Mouse (Mus musculus) midbrain, embryonic 14.5 days (tissue): ENCODE results near the gene Ldb1. TPM values are rescaled to one million over a fixed set of nuclear protein-coding genes. Genes with fewer than 3 reads are reported as not detected.

Experiments used
- ATAC-seq: fragments of 200-750 bp; cut with Nextera tagmentation; 2 replicates; pipeline ENCODE4 v1.8.0; 2017; ENCODE audit warnings: moderate number of reproducible peaks, moderate library complexity; ENCODE audit not compliant: low FRiP score, low TSS enrichment
- DNase-seq: peaks from one replicate; pipeline ENCODE4 v3.0.0-alpha.2; 2015
- H3K27ac ChIP-seq: fragments of 300-500 bp; sonication (generic); replicated peaks from 2 replicates; pipeline ENCODE4 v1.5.1; 2014; ENCODE audit warnings: mild to moderate bottlenecking, low read depth, low read length, moderate library complexity
- H3K27me3 ChIP-seq: fragments of 300-500 bp; sonication (generic); 2 replicates; pipeline ENCODE4 v1.6.1; 2014; ENCODE audit warnings: low read length, control low read depth, mixed read lengths; ENCODE audit not compliant: control insufficient read depth, insufficient read depth
- H3K36me3 ChIP-seq: fragments of 300-500 bp; sonication (generic); 2 replicates; pipeline ENCODE4 v1.6.1; 2014; ENCODE audit warnings: low read length, control low read depth; ENCODE audit not compliant: control insufficient read depth, insufficient read depth
- H3K4me1 ChIP-seq: fragments of 300-500 bp; sonication (generic); 2 replicates; pipeline ENCODE4 v1.6.1; 2014; ENCODE audit warnings: mild to moderate bottlenecking, antibody characterized with exemption, low read length, control low read depth; ENCODE audit not compliant: control insufficient read depth, insufficient read depth
- H3K4me2 ChIP-seq: fragments of 300-500 bp; sonication (generic); 2 replicates; pipeline ENCODE4 v1.6.1; 2014; ENCODE audit warnings: mild to moderate bottlenecking, low read length, moderate library complexity
- H3K4me3 ChIP-seq: fragments of 300-500 bp; sonication (generic); replicated peaks from 2 replicates; pipeline ENCODE4 v1.5.1; 2014; ENCODE audit warnings: low read depth, low read length
- H3K9ac ChIP-seq: fragments of 300-500 bp; sonication (generic); replicated peaks from 2 replicates; pipeline ENCODE4 v1.6.1; 2014; ENCODE audit warnings: mild to moderate bottlenecking, low read length, moderate library complexity
- H3K9me3 ChIP-seq: fragments of 300-500 bp; sonication (generic); 2 replicates; pipeline ENCODE4 v1.6.1; 2016; ENCODE audit warnings: low read length, control low read depth, mixed read lengths; ENCODE audit not compliant: control insufficient read depth
- WGBS: fragments of 180-500 bp; shearing (Covaris S2); extraction: QIAGEN DNeasy Blood & Tissue Kit; methylation state at CpG from one replicate; pipeline ENCODE4 v1.1.7; 2014; 5-methylcytosine and 5-hydroxymethylcytosine counted together
- polyA plus RNA-seq: library from polyadenylated mRNA; unstranded; fragments of >200 nt; fragmentation: Nextera tagmentation; extraction: Ambion mirVana; gene quantifications from 2 replicates; pipeline ENCODE4 v1.2.1, GENCODE M21; 2014

The Ldb1 gene
- polyA plus RNA-seq, 1 experiment from 2014 or later, result 116 TPM

GRCm38 (mm10) chr19:46074266-46074665 is 29.3 kb upstream of the Ldb1 start:
- H3K27ac ChIP-seq, result no peak overlapping the region
- DNase-seq, result no peak
- no peaks in the 10 kb centered on the region for H3K9me3 ChIP-seq
- WGBS, result 95% methylated on average over 5 of the region's 5 CpGs
- no peak overlapping the region for H3K9ac ChIP-seq
- peaks cover 10% of the 10 kb centered on the region for H3K4me1 ChIP-seq
- no peak overlapping the region for H3K4me2 ChIP-seq
- no peak overlapping the region for H3K4me3 ChIP-seq
- H3K36me3 ChIP-seq, result peaks cover 49% of the 10 kb centered on the region
- no peak for ATAC-seq
- H3K27me3 ChIP-seq, result no peaks in the 10 kb centered on the region

- H3K9me3 ChIP-seq, result no peaks in the 10 kb centered on the region
- peaks cover 10% of the 10 kb centered on the region for H3K4me1 ChIP-seq
- no peak overlapping the region for H3K4me3 ChIP-seq
- DNase-seq, result no peak
- no peak overlapping the region for H3K4me2 ChIP-seq
- peaks cover 46% of the 10 kb centered on the region for H3K36me3 ChIP-seq
- H3K27ac ChIP-seq, result no peak overlapping the region
- no peak overlapping the region for H3K9ac ChIP-seq
- 89% methylated on average over 7 of the region's 7 CpGs for WGBS
- H3K27me3 ChIP-seq, result no peaks in the 10 kb centered on the region
- no peak for ATAC-seq
Measured at GRCm38 (mm10) chr19:46073285-46073684, 28.3 kb upstream of the Ldb1 start.

- H3K9ac ChIP-seq, result no peak overlapping the region
- H3K4me2 ChIP-seq, result no peak overlapping the region
- WGBS, result 83% methylated on average over 10 of the region's 10 CpGs
- peaks cover 90% of the 10 kb centered on the region for H3K36me3 ChIP-seq
- H3K9me3 ChIP-seq, result no peaks in the 10 kb centered on the region
- no peak overlapping the region for H3K4me3 ChIP-seq
- no peak overlapping the region for H3K27ac ChIP-seq
- no peaks in the 10 kb centered on the region for H3K4me1 ChIP-seq
- no peak for ATAC-seq
- no peak for DNase-seq
- no peaks in the 10 kb centered on the region for H3K27me3 ChIP-seq
Measured at GRCm38 (mm10) chr19:46068054-46068453, 23.0 kb upstream of the Ldb1 start.

- no peak overlapping the region for H3K4me3 ChIP-seq
- ATAC-seq, result no peak
- 93% methylated on average over 6 of the region's 6 CpGs for WGBS
Measured at GRCm38 (mm10) chr19:46060845-46061244, 15.8 kb upstream of the Ldb1 start.

GRCm38 (mm10) chr19:46058466-46058865 is 13.5 kb upstream of the Ldb1 start:
- Histone ChIP-seq H3K4me1 (peaks cover 10% of the 10 kb centered on the region), H3K36me3 (peaks cover 18% of the 10 kb centered on the region), H3K9ac (no peak overlapping the region), H3K4me3 (no peak overlapping the region), H3K9me3 (no peaks in the 10 kb centered on the region), H3K27ac (no peak overlapping the region), H3K4me2 (no peak overlapping the region), H3K27me3 (no peaks in the 10 kb centered on the region)
- 97% methylated on average over 7 of the region's 7 CpGs for WGBS
- DNase-seq, result no peak
- no peak for ATAC-seq

More at GRCm38 (mm10) chr19:46060845-46061244, 15.8 kb upstream of the Ldb1 start:
- H3K9me3 ChIP-seq, result no peaks in the 10 kb centered on the region
- H3K4me2 ChIP-seq, result no peak overlapping the region
- H3K4me1 ChIP-seq, result peaks cover 10% of the 10 kb centered on the region
- H3K9ac ChIP-seq, result no peak overlapping the region
- no peak overlapping the region for H3K27ac ChIP-seq
- no peaks in the 10 kb centered on the region for H3K27me3 ChIP-seq
- DNase-seq, result no peak
- peaks cover 42% of the 10 kb centered on the region for H3K36me3 ChIP-seq

GRCm38 (mm10) chr19:46056947-46057607 is 12.1 kb upstream of the Ldb1 start:
- DNase-seq (peak; percentile 84), ATAC-seq (peak; percentile 51)
- H3K27me3 ChIP-seq, result no peaks in the 10 kb centered on the region
- H3K4me3 ChIP-seq, result peak overlapping the region; percentile 82
- peaks cover 10% of the 10 kb centered on the region for H3K4me1 ChIP-seq
- H3K9me3 ChIP-seq, result no peaks in the 10 kb centered on the region
- under 1% methylated on average over 41 of the region's 42 CpGs for WGBS
- peak overlapping the region; percentile 89 for H3K4me2 ChIP-seq
- peak overlapping the region; percentile 70 for H3K9ac ChIP-seq
- peaks cover 4% of the 10 kb centered on the region for H3K36me3 ChIP-seq
- peak overlapping the region; percentile 85 for H3K27ac ChIP-seq

GRCm38 (mm10) chr19:46056388-46056946 is 11.5 kb upstream of the Ldb1 start:
- peak overlapping the region; percentile 85 for H3K27ac ChIP-seq
- H3K36me3 ChIP-seq, result no peaks in the 10 kb centered on the region
- H3K9me3 ChIP-seq, result no peaks in the 10 kb centered on the region
- H3K27me3 ChIP-seq, result no peaks in the 10 kb centered on the region
- WGBS, result under 1% methylated on average over 52 of the region's 52 CpGs
- peaks cover 10% of the 10 kb centered on the region for H3K4me1 ChIP-seq
- peak; percentile 96 for ATAC-seq
- peak overlapping the region; percentile 89 for H3K4me2 ChIP-seq
- peak; percentile 98 for DNase-seq
- H3K4me3 ChIP-seq, result peak overlapping the region; percentile 82
- peak overlapping the region; percentile 70 for H3K9ac ChIP-seq

GRCm38 (mm10) chr19:46055752-46056387 is 10.9 kb upstream of the Ldb1 start:
- Histone ChIP-seq H3K9me3 (no peaks in the 10 kb centered on the region), H3K4me3 (peak overlapping the region; percentile 82), H3K4me1 (peaks cover 10% of the 10 kb centered on the region), H3K36me3 (no peaks in the 10 kb centered on the region), H3K27me3 (no peaks in the 10 kb centered on the region), H3K9ac (no peak overlapping the region), H3K4me2 (peak overlapping the region; percentile 89), H3K27ac (no peak overlapping the region)
- DNase-seq (no peak), ATAC-seq (peak; percentile 85)
- WGBS, result under 1% methylated on average over 11 of the region's 11 CpGs
